Mouse (Mus musculus): ENCODE measurements around the gene Tbcc.

- TF ChIP-seq TAL1 (IDR thresholded peaks at IDR 0.05; ENCODE audit: low read length) (no peak), GATA1 (IDR thresholded peaks at IDR 0.05; ENCODE audit: low read length) (no peak)
These were observed 19.6 kb upstream of the Tbcc start for GRCm38 (mm10) chr17:46870913-46871312.
